Mouse (Mus musculus) megakaryocyte, embryonic 14.5 days (primary cell): ENCODE measurements at regions not wholly inside any gene's neighbourhood (a gene's known extent, or its start where the extent isn't known, plus 50 kb on each side); places are given as distances from the start of the nearest gene placed in this dataset.

Experiments
- FLI1 ChIP-seq: IDR thresholded peaks from 2 replicates; pipeline ENCODE4 v1.6.1; 2012; ENCODE audit warnings: low read length, inconsistent platforms, mixed read lengths
- GATA1 ChIP-seq: IDR thresholded peaks from 3 replicates; pipeline ENCODE4 v1.6.1; 2012; ENCODE audit warnings: mixed read lengths, low read length, inconsistent platforms, borderline replicate concordance

- TF ChIP-seq FLI1, result no peak
- no peak for TF ChIP-seq GATA1
Observed at GRCm38 (mm10) chr6:94779854-94780253, 79.9 kb upstream of the Lrig1 start.
